Mouse (Mus musculus) adrenal gland (tissue): ENCODE results near the gene 4930451I11Rik.

Experiments used
- intact Hi-C: fragments of 180-260 bp; cut with DNase I; formaldehyde crosslinking; loops from one replicate; pipeline ENCODE4 v1.15.1; 2025
- long read RNA-seq, 2 experiments: library from polyadenylated mRNA; unstranded; transcript quantifications; one replicate each; pipeline ENCODE4 v2.0.0; 2020; ENCODE audit warnings: borderline replicate concordance in 1 of 2; ENCODE audit not compliant: insufficient replicate concordance in 1 of 2

4930451I11Rik gene
- long read RNA-seq, experiment 1 = 0 reads
- long read RNA-seq, experiment 2 = 0 reads

DNA sequence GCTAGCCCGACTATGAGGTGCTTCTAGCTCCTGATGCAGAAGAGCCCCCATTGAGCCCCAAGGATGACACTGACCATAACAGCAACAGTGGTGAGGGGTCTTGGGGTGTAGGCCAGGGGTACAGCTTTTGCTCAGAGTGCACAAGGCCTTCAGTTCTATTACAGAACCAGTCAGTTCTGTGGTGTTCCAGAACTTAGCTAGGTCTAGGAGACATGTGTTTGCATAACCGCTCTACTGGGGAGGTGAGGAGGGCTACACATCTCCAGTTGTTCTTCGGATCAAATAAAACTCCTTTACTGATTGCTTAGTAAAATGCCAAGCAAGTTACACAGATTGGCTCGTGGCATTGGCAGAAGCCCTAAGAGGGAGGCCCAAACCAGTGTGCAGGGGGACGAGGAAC is at the start of gene 4930451I11Rik:
Gene 4930451I11Rik, minus strand, starts transcription at position 101 of the 400 bp plus-strand sequence.
- intact Hi-C loops = no loop called here

DNA sequence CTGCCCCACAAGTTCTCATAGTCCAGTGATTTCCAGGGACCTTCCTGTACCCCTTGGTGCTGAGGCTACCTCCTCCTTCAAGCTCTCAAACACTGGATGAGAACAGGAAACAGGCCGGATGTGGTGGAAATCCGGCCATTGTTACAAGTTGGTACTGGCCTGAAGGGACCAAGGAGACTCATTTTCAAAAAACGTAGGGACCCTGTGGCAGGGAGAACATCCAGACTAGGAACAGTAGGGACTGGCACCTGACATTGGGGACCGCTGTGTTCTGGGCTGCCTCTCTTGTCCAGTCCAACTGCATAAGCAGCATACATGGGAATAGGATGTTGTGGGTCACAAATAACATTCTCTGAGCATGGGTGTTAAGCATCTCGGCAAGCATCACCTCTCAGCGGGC is 49.6 kb upstream of the 4930451I11Rik start:
- intact Hi-C loops = no loop called here

DNA sequence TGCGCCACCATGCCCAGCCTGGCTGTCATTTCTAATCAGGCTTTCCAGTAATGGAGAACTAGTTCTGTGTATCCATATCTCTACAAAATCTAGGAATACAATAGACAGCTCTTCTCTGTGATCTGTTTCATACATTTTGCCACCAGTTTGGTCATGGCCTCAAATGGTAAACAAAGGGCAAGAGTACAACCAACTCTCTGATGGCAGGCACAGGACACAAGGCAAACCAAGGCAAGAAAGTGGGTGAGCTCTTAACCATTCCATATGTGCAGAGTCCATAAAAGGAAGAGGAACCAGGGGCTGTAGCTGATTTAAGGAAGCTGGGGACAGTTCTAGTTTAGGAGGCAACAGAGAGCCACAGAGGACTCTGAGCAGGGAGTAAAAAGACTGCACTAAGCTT is 45.8 kb upstream of the 4930451I11Rik start:
- intact Hi-C loops = no loop called here

DNA sequence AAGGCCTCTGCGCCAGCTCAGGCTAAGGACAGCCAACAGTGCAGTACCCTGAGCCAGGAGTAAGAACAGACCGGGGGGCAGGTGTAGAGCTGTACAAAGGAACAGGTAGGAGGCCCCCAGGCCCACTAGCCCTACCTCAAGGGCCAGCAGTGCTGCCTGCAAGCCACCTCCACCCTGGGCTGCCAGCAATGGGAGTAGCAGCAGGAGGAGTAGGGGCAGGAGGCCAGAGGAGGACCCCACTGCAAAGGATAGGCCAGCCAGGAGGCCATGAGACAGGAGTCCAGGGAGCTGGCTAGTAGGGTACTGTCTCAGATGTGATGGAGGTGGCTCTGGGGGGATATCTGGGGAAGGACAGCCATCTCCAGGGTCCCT is 39.1 kb upstream of the 4930451I11Rik start:
- intact Hi-C loops = no loop called here

DNA sequence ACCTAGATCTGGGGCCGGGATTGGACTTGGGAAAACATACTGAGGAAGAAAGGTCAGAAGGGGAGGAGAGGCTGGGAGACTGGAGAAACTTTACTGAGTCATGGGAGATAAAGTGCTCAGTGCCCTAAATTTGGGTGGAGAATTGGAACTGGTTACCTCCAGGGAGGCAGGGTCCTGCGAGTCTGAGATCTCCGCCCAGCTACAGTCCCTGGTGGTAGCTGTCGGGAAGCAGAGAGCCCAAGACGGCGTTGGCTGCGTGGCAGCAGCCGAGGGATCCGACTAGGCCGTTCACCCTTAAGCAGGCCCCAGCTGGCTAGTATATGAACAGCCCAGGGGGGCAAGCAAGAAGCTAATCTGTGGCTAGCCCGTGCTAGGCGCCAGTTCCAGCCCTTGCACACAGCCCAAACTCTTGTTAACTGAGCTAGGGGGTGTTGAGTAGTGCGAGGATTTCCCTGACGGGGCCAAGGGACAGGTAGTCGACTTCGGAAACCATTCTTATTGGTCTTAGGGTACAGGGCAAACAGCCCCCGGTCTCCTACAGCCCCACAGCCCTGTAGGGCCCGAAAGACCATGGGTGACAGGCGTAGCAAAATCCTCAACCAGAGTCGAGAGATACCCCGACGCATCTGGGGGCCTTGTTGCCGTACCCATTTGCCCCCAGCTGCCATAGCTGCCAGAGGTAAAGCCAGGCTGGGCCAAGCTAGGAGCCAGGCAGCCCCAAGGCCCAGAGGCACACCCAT is 38.5 kb upstream of the 4930451I11Rik start:
- intact Hi-C loops = no loop called here

DNA sequence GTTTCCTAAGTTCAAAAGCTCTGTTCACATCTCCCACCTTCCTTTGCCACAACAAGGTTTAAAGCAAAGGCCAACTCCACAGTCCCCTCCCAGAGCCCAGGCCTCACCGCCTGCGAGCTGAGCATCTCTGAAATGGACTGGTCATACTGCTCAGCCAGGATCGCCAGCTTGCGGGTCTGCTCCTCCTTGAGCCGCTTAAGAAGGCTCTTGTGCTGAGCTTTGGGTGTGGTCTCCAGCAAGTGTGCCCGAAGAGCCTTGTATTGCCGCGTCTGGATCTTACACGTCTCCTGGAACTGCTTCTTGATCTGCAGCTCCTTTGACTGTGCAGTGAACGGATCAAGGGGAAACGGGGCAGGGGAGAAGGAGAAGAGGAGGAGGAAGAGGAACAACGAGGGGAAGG is 36.6 kb upstream of the 4930451I11Rik start:
- intact Hi-C loops = no loop called here

DNA sequence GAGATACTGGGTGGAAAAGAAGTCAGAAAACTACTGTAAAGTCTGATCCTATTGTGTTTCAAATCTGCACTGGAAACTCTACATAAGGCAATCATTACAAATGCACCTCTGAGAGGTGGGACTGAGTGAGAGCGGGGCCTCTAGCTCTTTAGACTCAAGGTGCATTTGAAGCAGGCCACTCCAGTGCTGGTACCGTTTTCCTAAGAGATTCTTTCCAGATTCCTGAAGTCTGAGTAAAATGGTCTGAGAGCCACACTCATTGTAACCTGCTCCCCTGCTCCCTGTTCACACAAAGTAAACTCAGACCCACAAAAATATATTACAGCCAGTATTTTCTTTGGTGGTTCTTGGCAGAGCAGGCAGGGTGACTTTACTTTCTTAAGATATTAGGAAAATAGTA is 36.1 kb upstream of the 4930451I11Rik start:
- intact Hi-C loops = no loop called here

DNA sequence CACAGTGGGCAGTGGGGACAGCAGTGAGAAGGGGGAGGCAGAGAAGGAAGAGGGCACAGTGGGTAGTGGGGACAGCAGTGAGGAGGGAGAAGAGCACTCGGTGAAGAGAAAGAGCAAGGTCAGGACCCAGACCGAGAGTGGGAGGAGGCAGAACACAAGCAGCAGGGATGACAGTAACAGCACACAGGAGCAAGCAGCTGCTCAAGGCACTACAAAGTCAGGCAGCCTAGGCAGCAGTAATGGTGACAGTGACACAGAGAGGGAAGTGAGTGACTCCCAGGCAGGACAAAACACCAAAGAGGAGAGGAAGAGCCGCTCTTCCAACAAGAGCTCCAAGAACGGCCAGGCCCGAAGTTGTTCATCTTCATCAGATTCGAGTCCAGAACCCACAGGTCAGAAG is 32.4 kb upstream of the 4930451I11Rik start:
- intact Hi-C loops = no loop called here

DNA sequence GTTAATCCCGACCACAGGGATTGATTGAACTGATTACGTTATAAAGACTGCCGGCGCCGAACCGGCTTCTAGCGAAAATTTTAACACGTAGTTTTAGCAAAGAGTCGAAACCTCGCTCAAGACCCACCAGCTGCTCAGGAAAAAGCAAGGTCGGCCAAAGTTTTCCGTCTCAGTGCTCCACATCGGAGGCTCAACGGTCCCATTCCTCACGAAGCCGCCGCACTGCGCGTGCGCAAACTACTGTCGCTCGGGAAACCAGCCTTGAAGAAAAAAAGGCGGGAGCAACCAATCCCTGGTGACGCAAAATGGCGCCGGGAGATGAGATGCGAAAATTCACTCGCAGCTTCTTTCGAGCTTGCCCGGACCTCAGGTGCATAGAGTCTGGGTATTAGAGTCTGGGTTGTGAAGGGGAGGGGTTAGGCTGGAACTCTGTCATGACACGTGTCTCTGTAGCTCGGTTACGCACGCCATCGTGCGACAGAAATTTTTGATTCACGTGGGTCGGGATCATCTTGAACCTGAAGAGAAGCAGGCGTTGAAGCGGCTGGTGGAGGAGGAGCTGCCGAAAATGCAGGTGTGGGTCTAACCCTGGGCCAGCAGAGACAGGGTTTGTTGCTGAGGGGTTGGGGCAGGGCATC is 30.8 kb upstream of the 4930451I11Rik start, which contains the start of gene Ino80e:
Gene Ino80e, minus strand, starts transcription at position 231 of the 638 bp plus-strand sequence.
- intact Hi-C loops = no loop called here

DNA sequence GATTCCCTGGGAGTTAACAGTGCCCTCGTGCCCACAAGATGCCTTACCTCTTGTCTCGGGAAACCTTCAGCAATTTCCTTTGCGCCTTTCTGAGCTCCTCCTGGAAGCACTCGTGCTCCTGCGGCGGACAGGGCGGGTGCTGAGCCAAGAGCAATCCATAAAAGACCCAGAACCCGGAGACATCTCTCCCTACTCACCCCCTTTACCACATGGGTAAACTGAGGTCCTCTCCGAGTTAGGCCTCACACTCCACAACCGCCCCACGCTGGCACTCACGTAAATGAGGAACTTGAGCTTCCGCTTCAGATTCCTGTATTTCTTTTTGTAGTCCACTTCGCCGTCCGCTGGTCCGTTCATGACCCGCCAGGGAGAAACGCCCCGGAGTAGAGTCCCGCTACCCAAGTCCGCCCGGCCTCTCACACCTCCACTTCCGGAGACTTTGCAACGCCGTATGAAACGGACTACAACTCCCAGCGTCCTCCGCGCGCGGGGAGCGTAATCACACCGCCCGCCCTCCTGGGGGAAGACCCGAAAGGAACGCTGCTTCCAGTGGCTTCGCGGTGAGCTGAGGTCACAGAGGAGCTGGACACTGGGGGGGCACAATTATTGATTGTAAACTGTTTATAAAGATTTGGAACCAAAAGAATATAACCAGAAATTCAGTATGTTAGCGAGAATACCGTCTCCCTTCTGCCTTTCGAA is 30.1 kb upstream of the 4930451I11Rik start, which contains the start of gene Hirip3:
Gene Hirip3, plus strand, starts transcription at position 544 of the 702 bp plus-strand sequence.
- intact Hi-C loops = no loop called here

DNA sequence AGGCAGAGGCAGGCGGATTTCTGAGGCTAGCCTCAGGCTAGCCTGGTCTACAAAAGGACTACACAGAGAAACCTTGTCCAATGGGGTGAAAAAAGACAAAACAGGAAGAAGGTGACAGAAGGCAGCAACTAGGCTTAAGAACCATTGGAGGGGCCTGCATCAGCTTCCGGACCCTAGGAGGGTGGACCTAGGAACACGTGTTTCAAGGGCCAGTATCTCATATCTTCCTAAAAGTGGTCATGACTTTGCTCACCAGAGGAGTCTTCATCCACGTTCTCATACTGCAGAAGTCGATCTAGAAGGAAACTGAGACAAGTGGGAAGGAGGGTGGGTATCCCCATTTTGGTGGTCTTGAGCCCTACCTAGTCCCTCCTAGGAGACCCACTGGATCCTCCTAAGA is 29.5 kb upstream of the 4930451I11Rik start:
- intact Hi-C loops = no loop called here

DNA sequence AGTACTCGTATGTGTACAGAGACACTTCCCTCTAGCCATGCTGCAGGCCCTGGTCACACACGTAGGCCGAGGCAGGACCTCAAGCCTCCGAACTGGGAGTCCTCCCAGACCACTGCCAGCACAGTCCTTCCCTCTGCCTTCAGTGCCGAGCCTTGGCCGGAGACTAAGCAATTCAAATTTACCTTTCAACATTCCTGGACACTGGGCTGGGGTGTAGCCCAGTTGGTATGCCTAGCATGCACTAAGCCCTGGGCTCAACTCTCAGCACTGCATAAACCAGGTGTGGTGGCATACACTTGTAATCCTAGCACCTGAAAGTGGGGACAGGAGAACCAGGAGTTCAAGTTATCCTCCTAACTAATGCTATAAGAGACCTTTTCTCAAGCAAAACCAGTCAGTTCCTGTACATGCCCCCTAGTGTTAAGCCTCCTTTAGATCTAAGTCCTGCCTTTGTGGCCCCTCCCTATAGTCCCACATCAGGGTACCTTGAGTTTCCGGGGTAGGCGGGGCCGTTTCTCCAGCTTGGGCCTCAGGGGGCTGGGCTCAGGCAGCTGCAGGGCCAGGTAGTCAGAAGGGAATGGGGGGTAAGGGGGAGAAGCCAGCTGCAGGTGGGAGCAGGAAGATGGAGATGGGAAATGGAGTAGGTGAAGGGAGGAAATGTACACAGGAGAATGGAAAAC is 25.4 kb upstream of the 4930451I11Rik start:
- intact Hi-C loops = no loop called here

DNA sequence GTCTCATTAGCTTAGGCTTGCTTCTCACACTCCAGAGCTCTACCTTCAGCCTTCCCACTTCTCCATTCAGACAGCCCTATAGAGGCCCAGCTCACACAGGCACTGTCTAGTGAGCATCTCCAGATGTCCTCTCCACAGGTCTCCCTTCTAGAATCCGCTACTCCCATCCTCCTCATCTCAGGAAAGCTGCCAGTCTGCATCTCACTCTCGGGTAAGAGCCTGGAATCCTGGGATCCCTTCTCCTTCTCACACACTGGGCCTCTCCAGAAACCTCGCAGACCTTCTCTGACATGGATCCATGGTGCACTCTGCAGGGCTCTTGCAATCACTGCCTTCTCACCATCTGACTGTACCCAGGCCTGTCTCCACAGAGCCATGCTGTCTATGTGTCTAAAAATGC is 24.2 kb upstream of the 4930451I11Rik start:
- intact Hi-C loops = no loop called here

DNA sequence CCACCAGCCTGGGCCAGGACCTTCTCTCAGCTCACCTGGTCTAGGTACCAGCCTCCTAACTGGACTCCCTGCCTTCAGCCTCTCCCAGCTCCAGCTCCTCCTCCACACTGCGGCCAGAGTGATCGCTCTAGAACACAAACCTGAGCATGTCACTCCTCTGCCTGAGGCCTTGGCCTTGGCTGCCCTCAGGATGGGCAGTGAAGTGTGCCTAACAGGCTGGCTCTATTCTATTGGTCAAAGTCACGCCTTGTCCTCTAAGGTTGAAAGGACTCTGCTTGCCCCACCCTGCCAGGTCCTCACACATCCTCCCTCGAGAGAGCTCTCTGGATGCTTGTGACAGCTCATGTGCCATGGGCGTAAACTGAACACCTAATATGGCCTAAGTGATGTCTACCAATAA is 22.0 kb upstream of the 4930451I11Rik start:
- intact Hi-C loops = no loop called here

DNA sequence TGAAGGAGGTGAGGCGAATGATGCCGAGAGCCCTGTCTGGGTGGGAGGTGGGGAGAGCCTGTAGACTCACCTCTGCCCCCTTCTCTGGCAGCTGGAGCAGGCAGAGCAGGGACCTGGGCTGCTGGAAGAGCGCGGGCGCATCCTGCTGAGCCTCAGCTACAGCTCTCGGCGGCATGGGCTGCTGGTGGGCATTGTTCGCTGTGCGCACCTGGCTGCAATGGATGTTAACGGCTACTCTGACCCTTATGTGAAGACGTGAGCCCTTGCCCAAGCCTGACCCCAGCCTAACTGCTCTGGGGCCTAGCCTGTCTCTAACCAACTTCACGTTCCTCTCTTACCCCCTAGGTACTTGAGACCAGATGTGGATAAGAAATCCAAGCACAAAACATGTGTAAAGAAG is 19.8 kb upstream of the 4930451I11Rik start:
- intact Hi-C loops = no loop called here

DNA sequence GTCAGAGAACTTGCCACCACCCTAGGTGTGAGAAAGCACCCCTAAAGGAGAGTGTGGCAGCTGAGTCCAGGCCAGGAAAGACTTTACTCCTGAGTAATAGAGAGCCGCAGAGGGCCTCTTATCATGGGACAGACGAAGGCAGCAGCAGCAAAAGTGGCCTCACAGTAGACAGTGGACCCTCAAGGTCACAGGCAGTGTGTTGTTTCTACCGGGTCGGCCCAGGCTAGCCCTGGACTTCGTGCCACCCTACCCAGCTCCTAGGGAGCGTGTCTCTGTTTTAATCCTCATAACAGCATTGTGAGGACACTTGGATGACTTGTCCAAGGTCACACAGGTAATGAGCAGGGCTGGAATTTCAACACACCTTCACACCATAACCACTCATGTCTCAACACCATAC is 18.7 kb upstream of the 4930451I11Rik start:
- intact Hi-C loops = no loop called here

DNA sequence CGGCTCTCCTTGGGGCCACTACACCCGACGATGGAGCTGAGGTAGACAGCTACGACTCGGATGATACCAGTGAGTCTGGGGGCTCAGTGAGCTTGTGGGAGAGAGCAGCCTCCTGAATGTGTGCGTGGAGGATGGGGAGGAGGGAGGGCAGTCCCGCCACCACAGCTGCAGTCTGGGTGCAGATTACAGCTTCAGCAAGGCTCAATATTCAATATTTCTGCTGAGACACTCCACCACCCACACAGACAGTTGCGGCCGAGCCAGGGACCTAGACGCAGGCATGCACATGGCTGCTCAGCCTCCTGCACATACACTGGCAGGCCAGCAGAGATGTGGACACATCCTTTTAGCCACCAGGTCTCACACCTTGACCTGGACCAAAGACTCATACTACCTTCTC is 17.4 kb upstream of the 4930451I11Rik start:
- intact Hi-C loops = no loop called here

DNA sequence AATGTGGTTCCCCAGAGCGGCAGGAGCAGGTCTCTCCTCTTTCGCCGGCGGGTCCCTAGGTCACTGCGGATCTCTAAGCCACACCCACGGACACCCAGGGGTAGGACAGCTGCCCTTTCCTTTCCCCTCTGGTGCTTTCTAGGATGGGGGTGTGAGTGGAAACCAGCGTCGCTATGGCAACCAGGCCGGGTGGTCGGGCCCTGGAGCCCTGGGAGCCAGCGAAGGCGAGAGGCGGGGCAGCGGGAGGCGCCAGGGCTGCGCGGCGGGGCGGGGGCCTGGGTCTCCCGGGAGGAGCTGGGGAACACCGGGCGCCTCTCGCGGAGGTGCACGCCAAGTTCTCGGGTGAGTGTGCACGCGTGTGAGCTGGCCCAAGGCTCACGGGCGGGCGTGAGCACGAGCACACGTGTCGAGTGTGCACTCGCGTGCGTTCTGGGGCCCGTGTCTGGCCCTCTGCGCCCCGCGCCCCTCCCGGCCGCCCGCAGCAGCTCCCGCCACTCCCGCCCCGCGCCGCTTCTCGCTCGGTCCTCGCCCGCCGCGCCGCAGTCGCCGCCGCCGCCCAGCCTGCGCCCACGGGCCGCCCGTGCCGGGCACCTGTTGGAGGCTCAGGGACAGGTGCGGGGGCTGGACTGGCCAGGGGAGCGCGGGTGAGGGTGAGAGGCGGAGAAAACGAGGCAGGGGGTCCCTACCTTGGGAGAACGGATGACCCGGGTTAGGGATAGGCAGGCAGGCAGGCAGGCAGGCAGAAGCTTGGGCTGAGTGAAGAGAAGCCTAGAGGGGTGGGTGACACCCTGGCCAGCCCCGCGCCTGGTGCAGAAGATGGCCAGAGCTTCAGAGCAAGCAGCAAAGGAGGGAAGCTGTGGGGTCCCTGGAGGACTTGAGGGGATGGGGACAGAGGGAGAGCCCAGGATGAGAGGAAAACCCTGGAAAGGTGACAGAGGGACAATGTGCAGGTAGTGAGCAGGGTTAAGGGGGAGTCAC is 16.3 kb upstream of the 4930451I11Rik start:
- intact Hi-C loops = no loop called here

DNA sequence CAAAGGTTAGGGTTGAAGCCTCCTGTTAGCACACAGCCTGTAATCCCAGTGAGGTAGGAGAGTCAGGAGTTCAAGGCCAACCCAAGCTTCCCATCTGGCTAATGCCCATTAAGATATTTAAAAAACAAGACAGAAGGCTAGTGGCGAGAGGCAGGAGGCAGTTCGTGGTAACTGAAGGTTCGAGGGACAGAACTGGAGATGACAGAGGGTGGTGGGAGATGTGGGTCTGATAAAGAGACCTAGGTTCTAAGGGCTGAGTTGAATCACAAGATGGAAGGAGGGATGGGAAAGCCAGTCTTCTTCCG is 15.6 kb upstream of the 4930451I11Rik start, which contains the start of gene Doc2a:
Gene Doc2a, plus strand, starts transcription at position 301 of the 305 bp plus-strand sequence.
- intact Hi-C loops = no loop called here

DNA sequence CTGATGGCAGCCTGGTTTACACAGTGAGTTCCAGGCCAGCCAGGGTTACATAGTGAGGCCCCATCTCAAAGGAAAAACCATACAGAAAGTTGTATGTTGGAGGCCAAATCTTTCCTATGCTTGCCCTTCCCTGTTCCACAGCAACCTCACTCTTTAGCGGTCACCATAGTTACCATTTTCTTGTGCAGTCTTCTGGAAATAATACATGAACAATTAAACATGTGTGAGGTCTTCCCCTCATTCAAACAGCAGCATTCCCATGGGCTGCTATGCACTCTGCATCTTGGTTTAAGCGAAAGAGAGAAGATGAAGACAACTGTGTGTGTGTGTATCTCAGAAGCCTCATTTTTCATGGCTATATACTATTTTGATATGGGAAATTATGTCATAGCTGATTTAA is 14.1 kb upstream of the 4930451I11Rik start:
- intact Hi-C loops = no loop called here

DNA sequence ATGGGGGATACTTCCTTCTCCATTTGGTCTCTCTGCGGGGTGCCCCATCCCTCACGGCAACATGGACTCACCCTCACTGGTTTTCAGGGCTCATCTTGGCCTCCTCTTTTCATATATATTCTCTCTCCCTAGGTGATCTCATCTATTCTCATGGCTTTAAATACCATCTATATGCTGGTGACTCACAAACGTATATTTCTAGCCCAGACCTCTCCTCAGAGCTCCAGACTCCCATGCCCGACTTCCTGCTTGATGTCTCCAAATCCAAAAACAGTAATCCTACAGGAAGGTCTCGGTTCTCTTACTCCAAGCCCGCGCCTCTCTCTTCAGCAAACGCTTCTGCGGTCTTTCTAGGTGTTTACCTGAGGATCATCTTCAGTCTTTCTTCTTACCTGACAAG is 11.8 kb upstream of the 4930451I11Rik start:
- intact Hi-C loops = no loop called here
